Mouse (Mus musculus) kidney, embryonic 16.5 days (tissue): ENCODE results near the gene Sirpb1c. TPM values are rescaled to one million over a fixed set of nuclear protein-coding genes. Genes with fewer than 3 reads are reported as not detected.
"Not testable (repeated sequence)": the region's sequence is repeated elsewhere in the genome, so short reads cannot be mapped to it uniquely, and the experiment has no call there.

Experiments
- ATAC-seq: fragments of 200-750 bp; cut with Nextera tagmentation; 2 replicates; pipeline ENCODE4 v1.8.0; 2017; ENCODE audit warnings: moderate TSS enrichment; ENCODE audit not compliant: low FRiP score, low TSS enrichment
- H3K27ac ChIP-seq: fragments of 300-500 bp; sonication (generic); 2 replicates; pipeline ENCODE4 v1.5.1; 2014; ENCODE audit warnings: low read length
- H3K27me3 ChIP-seq: fragments of 300-500 bp; sonication (generic); 2 replicates; pipeline ENCODE4 v1.6.1; 2014; ENCODE audit warnings: low read length, control low read depth, mixed read lengths; ENCODE audit not compliant: insufficient read depth
- H3K36me3 ChIP-seq: fragments of 300-500 bp; sonication (generic); 2 replicates; pipeline ENCODE4 v1.6.1; 2014; ENCODE audit warnings: low read length, control low read depth, mixed read lengths; ENCODE audit not compliant: insufficient read depth
- H3K4me1 ChIP-seq: fragments of 300-500 bp; sonication (generic); 2 replicates; pipeline ENCODE4 v1.6.1; 2014; ENCODE audit warnings: low read length, control low read depth, mixed read lengths; ENCODE audit not compliant: insufficient read depth
- H3K4me2 ChIP-seq: fragments of 300-500 bp; sonication (generic); replicated peaks from 2 replicates; pipeline ENCODE4 v1.6.1; 2014; ENCODE audit warnings: low read depth, low read length
- H3K4me3 ChIP-seq: fragments of 300-500 bp; sonication (generic); 2 replicates; pipeline ENCODE4 v1.5.1; 2014; ENCODE audit warnings: mild to moderate bottlenecking, low read length
- H3K9ac ChIP-seq: fragments of 300-500 bp; sonication (generic); replicated peaks from 2 replicates; pipeline ENCODE4 v1.6.1; 2014; ENCODE audit warnings: low read length
- H3K9me3 ChIP-seq: fragments of 300-500 bp; sonication (generic); 2 replicates; pipeline ENCODE4 v1.6.1; 2016; ENCODE audit warnings: low read length, control low read depth
- WGBS: fragments of 180-500 bp; shearing (Covaris S2); extraction: QIAGEN DNeasy Blood & Tissue Kit; methylation state at CpG from one replicate; pipeline ENCODE4 v1.1.7; 2014; 5-methylcytosine and 5-hydroxymethylcytosine counted together
- polyA plus RNA-seq: library from polyadenylated mRNA; unstranded; fragments of >200 nt; fragmentation: Nextera tagmentation; extraction: Ambion mirVana; gene quantifications from 2 replicates; pipeline ENCODE4 v1.2.1, GENCODE M21; 2015

Sirpb1c gene
- 0.11 TPM in 1 of 2 replicates, not detected in the other for polyA plus RNA-seq

DNA sequence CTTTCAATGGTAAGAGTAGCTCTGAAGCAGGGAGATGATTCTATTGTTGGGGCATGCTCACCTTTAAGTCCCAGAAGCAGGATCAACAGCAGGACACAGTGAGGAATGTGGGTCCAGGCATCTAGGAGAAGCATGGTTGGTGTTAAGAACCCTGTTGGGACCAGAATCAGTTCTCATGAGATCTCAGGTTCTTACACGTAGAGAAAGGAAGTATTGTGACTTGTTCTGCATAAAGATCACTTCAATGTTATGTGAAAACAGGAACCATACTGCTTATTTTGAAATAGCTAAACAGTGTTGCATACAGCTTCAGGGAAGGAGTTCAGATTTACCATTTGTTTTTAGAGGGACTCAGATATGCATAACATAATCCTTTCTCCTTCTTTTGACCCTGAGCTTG lies at the start of gene Sirpb1c:
Gene Sirpb1c (minus strand): TSS at position 249 of the 400 bp plus-strand sequence.
- not testable (repeated sequence) for H3K4me1 ChIP-seq, H3K27ac ChIP-seq, H3K36me3 ChIP-seq, ATAC-seq, H3K9me3 ChIP-seq, H3K4me2 ChIP-seq, H3K27me3 ChIP-seq, H3K4me3 ChIP-seq, H3K9ac ChIP-seq
- WGBS = no CpG with 5 or more reads among the region's 1 CpGs

DNA sequence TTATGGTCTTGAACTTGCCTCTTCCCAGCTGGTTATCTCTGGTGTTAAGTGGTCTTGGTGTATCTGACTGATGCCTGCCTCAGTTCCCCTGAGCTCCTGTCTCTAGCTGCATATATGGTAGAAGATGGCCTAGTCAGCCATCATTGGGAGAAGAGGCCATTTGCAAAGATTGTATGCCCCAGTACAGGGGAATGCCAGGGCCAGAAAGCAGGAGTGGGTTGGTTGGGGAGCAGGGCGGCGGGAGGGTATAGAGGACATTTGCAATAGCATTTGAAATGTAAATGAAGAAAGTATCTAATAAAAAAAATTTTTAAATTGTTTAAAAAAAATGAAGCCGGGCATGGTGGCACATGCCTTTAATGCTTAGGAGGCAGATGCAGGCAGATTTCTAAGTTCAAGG lies 38.1 kb upstream of the Sirpb1c start:
- no peaks in the 10 kb centered on the region for H3K27me3 ChIP-seq
- WGBS = 91% methylated on average over 3 of the region's 3 CpGs
- no peaks in the 10 kb centered on the region for H3K36me3 ChIP-seq

DNA sequence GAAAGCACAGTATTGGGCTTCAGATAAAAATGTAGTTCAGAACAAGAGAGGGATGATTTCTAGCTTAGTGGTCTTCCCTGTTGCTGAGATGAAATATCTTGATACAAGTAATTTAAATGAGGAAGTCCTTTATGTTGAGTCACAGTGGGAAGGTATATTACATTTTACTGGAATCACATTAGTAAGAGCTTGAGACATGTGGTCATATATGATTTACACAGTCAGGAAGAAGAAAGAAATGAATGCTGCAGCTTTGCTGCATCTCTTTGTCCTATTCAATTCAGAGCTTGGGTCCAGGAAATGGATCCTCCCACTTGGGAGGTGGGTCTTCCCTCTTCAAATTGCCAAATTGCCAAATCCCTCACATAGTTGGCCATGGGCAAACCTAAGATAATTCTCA lies 7.4 kb upstream of the Sirpb1c start:
- not testable (repeated sequence) for H3K4me3 ChIP-seq, H3K36me3 ChIP-seq, H3K9me3 ChIP-seq, ATAC-seq, H3K27me3 ChIP-seq, H3K27ac ChIP-seq, H3K9ac ChIP-seq, H3K4me1 ChIP-seq, H3K4me2 ChIP-seq

More for the DNA sequence above, 38.1 kb upstream of the Sirpb1c start:
- Histone ChIP-seq H3K27ac (no peak overlapping the region), H3K4me1 (no peaks in the 10 kb centered on the region), H3K9me3 (no peaks in the 10 kb centered on the region), H3K4me3 (no peak overlapping the region), H3K9ac (no peak overlapping the region), H3K4me2 (no peak overlapping the region)
- no peak for ATAC-seq

DNA sequence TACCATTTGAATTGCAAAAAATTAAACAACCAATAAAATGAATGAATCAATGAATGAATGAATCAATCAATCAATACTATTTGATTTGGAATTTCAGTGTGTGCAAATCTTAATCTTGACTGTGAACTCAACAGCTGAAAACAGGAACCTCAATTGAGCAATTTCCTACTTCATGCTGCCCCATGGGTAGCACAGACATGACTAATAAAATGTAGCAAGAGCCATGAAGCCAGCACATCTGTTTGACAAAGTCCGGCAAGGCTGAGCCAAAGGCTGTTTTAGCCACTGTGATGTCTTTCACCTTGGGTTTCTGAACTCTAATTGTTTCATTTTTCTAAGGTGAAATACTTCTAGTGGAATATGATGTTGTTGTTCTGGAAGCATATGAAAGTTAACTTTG lies 1.6 kb upstream of the Sirpb1c start:
- H3K9ac ChIP-seq = no peak overlapping the region
- peaks cover 5% of the 10 kb centered on the region; the same call in 1 of the 2 replicates for H3K9me3 ChIP-seq
- H3K4me2 ChIP-seq = no peak overlapping the region
- no peaks in the 10 kb centered on the region for H3K4me1 ChIP-seq
- no peaks in the 10 kb centered on the region for H3K27me3 ChIP-seq
- 97% methylated on average over 1 of the region's 1 CpGs for WGBS
- no peak for ATAC-seq
- H3K36me3 ChIP-seq = no peaks in the 10 kb centered on the region
- H3K4me3 ChIP-seq = no peak overlapping the region
- H3K27ac ChIP-seq = no peak overlapping the region

DNA sequence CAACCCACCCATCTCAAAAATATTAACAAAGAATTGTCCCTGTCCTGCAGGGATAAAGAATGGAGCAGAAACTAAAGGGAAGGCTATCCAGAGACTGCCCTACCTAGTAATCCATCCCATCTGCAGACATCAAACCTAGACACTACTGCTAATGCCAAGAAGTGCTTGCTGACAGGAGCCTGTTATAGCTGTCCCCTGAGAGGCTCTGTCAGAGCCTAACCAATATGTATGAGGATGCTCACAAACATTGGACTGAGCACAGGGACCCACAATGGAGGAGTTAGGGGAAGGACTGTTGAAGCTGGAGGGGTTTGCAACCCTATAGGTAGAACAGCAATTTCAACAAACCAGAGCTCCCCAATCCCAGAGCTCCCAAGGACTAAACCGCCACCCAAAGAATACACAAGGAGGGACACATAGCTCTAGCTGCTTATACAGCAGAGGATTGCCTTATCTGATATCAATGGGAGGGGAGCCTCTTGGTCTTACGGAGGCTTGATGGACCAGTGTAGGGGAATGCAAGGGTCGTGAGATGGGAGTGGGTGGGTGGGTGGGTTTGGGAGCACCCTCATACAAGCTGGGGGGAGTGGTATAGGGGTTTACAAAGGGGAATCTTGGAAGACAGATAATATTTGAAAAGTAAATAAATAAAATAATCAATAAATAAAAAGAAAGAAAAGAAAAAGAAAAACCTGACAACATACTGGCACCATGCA lies 838 bp downstream of the Sirpb1c start:
- peaks cover 5% of the 10 kb centered on the region; the same call in 1 of the 2 replicates for H3K9me3 ChIP-seq
- no peaks in the 10 kb centered on the region for H3K4me1 ChIP-seq
- no peak overlapping the region for H3K4me3 ChIP-seq
- no peak overlapping the region for H3K9ac ChIP-seq
- ATAC-seq = peak; percentile 61; the same call in 1 of the 2 replicates
- H3K27ac ChIP-seq = no peak overlapping the region
- H3K27me3 ChIP-seq = no peaks in the 10 kb centered on the region
- H3K4me2 ChIP-seq = no peak overlapping the region
- H3K36me3 ChIP-seq = no peaks in the 10 kb centered on the region
- 75% methylated on average over 3 of the region's 3 CpGs for WGBS

DNA sequence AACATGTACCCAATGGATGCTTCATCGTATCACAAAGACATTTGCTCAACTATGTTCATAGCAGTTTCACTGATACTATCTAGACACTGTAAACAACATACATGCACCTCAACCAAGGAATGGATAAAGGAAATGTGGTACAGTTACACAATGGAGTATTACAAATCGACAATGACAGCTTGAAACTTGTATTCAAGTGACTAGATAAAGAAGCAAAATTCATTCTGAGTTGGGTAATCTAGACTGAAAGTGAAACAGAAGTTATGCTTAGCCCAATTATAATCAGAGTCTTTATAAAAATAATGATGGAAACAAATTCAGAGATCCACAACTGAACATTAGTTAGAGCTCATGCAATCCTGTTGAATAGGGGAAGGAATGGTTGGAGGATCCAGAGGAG lies 74.7 kb downstream of the Sirpb1c start:
- H3K27me3 ChIP-seq, H3K9ac ChIP-seq, ATAC-seq, H3K36me3 ChIP-seq, H3K4me2 ChIP-seq, H3K27ac ChIP-seq, H3K4me1 ChIP-seq, H3K4me3 ChIP-seq, H3K9me3 ChIP-seq: not testable (repeated sequence)
- 68% methylated on average over 2 of the region's 2 CpGs for WGBS

Other genes with a start within 250 kb of the Sirpb1c start
- gene Gm5150, start 157.9 kb upstream of the Sirpb1c start, polyA plus RNA-seq = 0.40 TPM in 1 of 2 replicates, not detected in the other